Mouse (Mus musculus) hematopoietic stem cell, adult 5-6 weeks (primary cell): Measurements from ENCODE around the gene Traf3ip3. TPM values are rescaled to one million over a fixed set of nuclear protein-coding genes. Genes with fewer than 3 reads are reported as not detected.
A peak's percentile ranks its signal among the peaks of the same experiment; 100 is the strongest.

ENCODE experiments used
- ATAC-seq, 2 experiments: fragments of 125-278 bp in 1 of 2; replicated peaks in 1 of 2; 2 replicates each; pipeline ENCODE4 v1.8.0; 2016 to 2017; ENCODE audit warnings: inconsistent platforms in 2 of 2, mild to moderate bottlenecking in 2 of 2, moderate number of reproducible peaks in 2 of 2, low read depth in 1 of 2, moderate TSS enrichment in 1 of 2; ENCODE audit not compliant: low FRiP score in 2 of 2, poor library complexity in 2 of 2, severe bottlenecking in 2 of 2, insufficient read depth in 1 of 2, low TSS enrichment in 1 of 2
- total RNA-seq: library from RNA; stranded (forward); fragments of 172-1452, 232-1000 nt; gene quantifications from 2 replicates; pipeline ENCODE4 v1.2.3, GENCODE M21; 2017

Traf3ip3 gene
- total RNA-seq, 1 experiment from 2014 or later = 102 TPM

- peak; percentile 76 to 89 for ATAC-seq
Observed at GRCm38 (mm10) chr1:193142517-193143062, 58.9 kb downstream of the Traf3ip3 start.

- no peak for ATAC-seq
Observed at GRCm38 (mm10) chr1:193141118-193141517, 60.4 kb downstream of the Traf3ip3 start.

- ATAC-seq = peak; percentile 51 to 61
Observed at GRCm38 (mm10) chr1:193138669-193139068, 62.8 kb downstream of the Traf3ip3 start.

- ATAC-seq = no peak
Observed at GRCm38 (mm10) chr1:193138087-193138486, 63.4 kb downstream of the Traf3ip3 start.

- no peak for ATAC-seq
Observed at GRCm38 (mm10) chr1:193133726-193134125, 67.8 kb downstream of the Traf3ip3 start.

GRCm38 (mm10) chr1:193132385-193132784 is 69.1 kb downstream of the Traf3ip3 start:
- no peak for ATAC-seq

- no peak for ATAC-seq
Observed at GRCm38 (mm10) chr1:193131311-193131948, 70.1 kb downstream of the Traf3ip3 start.

- no peak for ATAC-seq
Observed at GRCm38 (mm10) chr1:193130839-193131238, 70.7 kb downstream of the Traf3ip3 start.

- no peak; a peak in 1 of 4 replicates for ATAC-seq
Observed at GRCm38 (mm10) chr1:193130456-193130825, 71.1 kb downstream of the Traf3ip3 start.

- ATAC-seq = peak; percentile 92 to 95
Observed at GRCm38 (mm10) chr1:193129786-193130455, 71.6 kb downstream of the Traf3ip3 start, which contains the start of gene Diexf. Diexf (minus strand) TSS chr1:193130272.

- no peak for ATAC-seq
Observed at GRCm38 (mm10) chr1:193129321-193129720, 72.2 kb downstream of the Traf3ip3 start.

- ATAC-seq = no peak
Observed at GRCm38 (mm10) chr1:193128055-193128454, 73.4 kb downstream of the Traf3ip3 start.

- no peak for ATAC-seq
Observed at GRCm38 (mm10) chr1:193125835-193126234, 75.7 kb downstream of the Traf3ip3 start.

Other genes with a start within 250 kb of the Traf3ip3 start
- gene Syt14, start 165.9 kb downstream of the Traf3ip3 start, total RNA-seq = 0.88 TPM in 1 of 2 replicates, not detected in the other
- gene Diexf, start 71.4 kb downstream of the Traf3ip3 start, total RNA-seq = 13.9 and 19.6 TPM in 2 replicates
- gene Irf6, start 48.6 kb downstream of the Traf3ip3 start, total RNA-seq = 12.9 and 14.5 TPM in 2 replicates
- gene A130010J15Rik, start 33.7 kb downstream of the Traf3ip3 start, total RNA-seq = 11.8 and 17.6 TPM in 2 replicates
- 1.2 and 2.9 TPM in 2 replicates for gene Lamb3, start 6.0 kb upstream of the Traf3ip3 start, total RNA-seq
- 2.8 and 12.2 TPM in 2 replicates for gene Hsd11b1, start 62.4 kb upstream of the Traf3ip3 start, total RNA-seq
- 12.0 and 13.4 TPM in 2 replicates for gene G0s2, start 71.5 kb upstream of the Traf3ip3 start, total RNA-seq
- not detected in 2 replicates for gene Camk1g, start 168.6 kb upstream of the Traf3ip3 start, total RNA-seq